Mouse (Mus musculus) left cerebral cortex, adult 2 months (tissue): ENCODE measurements at regions not wholly inside any gene's neighbourhood (a gene's known extent, or its start where the extent isn't known, plus 50 kb on each side); places are given as distances from the start of the nearest gene placed in this dataset.
A peak's percentile ranks its signal among the peaks of the same experiment; 100 is the strongest.

Experiments used
- DNase-seq, 2 experiments: peaks; one replicate each; pipeline ENCODE4 v3.0.0; 2021 to 2022; ENCODE audit warnings: low spot score in 2 of 2, mixed read lengths in 1 of 2; ENCODE audit errors: extremely low spot score in 1 of 2
- H3K27ac ChIP-seq: fragments of 200-600 bp; 2 replicates; pipeline ENCODE4 v1.8.1; 2022
- H3K4me3 ChIP-seq: fragments of 200-600 bp; 2 replicates; pipeline ENCODE4 v1.8.1; 2022
- CTCF ChIP-seq: fragments of 200-600 bp; IDR thresholded peaks from 2 replicates; pipeline ENCODE4 v1.8.1; 2022; ENCODE audit warnings: antibody characterized with exemption, mild to moderate bottlenecking, moderate library complexity
- intact Hi-C: fragments of 180-260 bp; cut with DNase I; formaldehyde crosslinking; loops from one replicate; pipeline ENCODE4 v1.15.1; 2025

- TF ChIP-seq CTCF = no peak
- no peak overlapping the region for H3K4me3 ChIP-seq
- intact Hi-C loops = no loop called here
- H3K27ac ChIP-seq = no peak overlapping the region
- no peak for DNase-seq
Measured at GRCm38 (mm10) chr8:33115271-33116236, 313.0 kb upstream of the 5930422O12Rik start.

DNA sequence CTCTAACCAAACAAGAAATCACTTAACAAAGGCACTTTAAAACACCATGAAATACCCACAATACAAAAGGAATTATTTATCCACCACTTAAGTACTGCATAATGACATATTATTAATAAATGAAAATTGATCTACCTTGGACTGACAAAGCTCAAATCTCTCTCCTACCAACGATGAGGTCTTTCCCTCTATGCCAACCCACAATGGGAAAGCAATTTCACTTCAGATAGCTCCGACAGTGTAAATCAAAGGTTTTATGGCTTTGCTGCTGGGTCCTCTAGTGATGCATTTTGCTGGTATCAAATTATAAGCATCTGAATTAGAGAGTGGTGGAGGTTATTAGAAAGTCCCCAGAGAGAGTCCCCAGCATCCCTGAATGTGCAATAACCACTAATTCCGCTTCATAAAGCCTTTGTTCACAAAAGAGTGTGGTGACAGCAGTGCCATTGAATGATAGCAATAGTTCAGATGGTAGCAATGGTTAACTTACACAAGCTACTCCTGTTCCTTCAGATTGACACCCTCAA is 305.4 kb upstream of the 5930422O12Rik start:
- TF ChIP-seq CTCF = no peak
- Histone ChIP-seq H3K4me3 (no peak overlapping the region), H3K27ac (no peak overlapping the region)
- intact Hi-C loops = no loop called here
- no peak for DNase-seq

- Histone ChIP-seq H3K27ac (no peak overlapping the region), H3K4me3 (no peak overlapping the region)
- DNase-seq = no peak
- TF ChIP-seq CTCF = no peak
- intact Hi-C loops = no loop called here
Measured at GRCm38 (mm10) chr8:33126981-33127380, 301.5 kb upstream of the 5930422O12Rik start.

GRCm38 (mm10) chr8:33138874-33139273 is 289.6 kb upstream of the 5930422O12Rik start:
- Histone ChIP-seq H3K4me3 (no peak overlapping the region), H3K27ac (no peak overlapping the region)
- TF ChIP-seq CTCF = no peak
- intact Hi-C loops = no loop called here
- no peak for DNase-seq

GRCm38 (mm10) chr8:33139850-33140249 is 288.7 kb upstream of the 5930422O12Rik start:
- DNase-seq = no peak
- Histone ChIP-seq H3K27ac (no peak overlapping the region), H3K4me3 (no peak overlapping the region)
- no peak for TF ChIP-seq CTCF
- intact Hi-C loops = no loop called here

DNA sequence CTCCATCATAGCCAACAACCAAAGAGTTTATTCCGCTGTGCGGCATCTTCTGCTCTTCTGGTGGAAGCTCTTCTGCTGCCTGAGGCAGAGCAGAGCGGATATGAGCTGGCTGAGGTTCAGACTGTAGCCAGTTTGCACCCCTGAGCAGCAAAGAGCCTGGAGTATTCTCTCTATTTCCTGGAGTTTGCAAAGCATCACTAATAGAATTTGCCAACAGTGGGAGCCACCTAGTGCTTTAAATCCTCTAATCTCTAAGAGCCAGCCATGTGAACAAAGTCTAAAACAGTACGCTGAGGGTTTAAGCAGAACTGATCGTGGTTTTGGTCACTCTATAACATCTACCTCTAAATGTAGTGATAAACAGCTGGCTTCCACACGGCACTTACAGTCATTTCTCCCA is 250.9 kb upstream of the 5930422O12Rik start:
- DNase-seq = no peak
- intact Hi-C loops = no loop called here
- TF ChIP-seq CTCF = peak; percentile 19
- Histone ChIP-seq H3K4me3 (no peak overlapping the region), H3K27ac (no peak overlapping the region)

GRCm38 (mm10) chr8:33183029-33183428 is 245.5 kb upstream of the 5930422O12Rik start:
- Histone ChIP-seq H3K27ac (no peak overlapping the region), H3K4me3 (no peak overlapping the region)
- intact Hi-C loops = loop anchor here (5.0 to 10.0 kb wide), 3 partner anchors 166 to 1888 kb away; no protein-coding TSS in a partner anchor
- DNase-seq = no peak
- TF ChIP-seq CTCF = no peak
